Mouse (Mus musculus) forebrain, postnatal 0 days (tissue): ENCODE measurements around the gene Gja6. TPM values are rescaled to one million over a fixed set of nuclear protein-coding genes. Genes with fewer than 3 reads are reported as not detected.
A peak's percentile ranks its signal among the peaks of the same experiment; 100 is the strongest.

ENCODE experiments used
- ATAC-seq: fragments of 200-750 bp; cut with Nextera tagmentation; 2 replicates; pipeline ENCODE4 v1.8.0; 2017; ENCODE audit warnings: mild to moderate bottlenecking, moderate library complexity
- DNase-seq: peaks from one replicate; pipeline ENCODE4 v3.0.0-alpha.2; 2015
- H3K27ac ChIP-seq: fragments of 300-500 bp; sonication (generic); 2 replicates; pipeline ENCODE4 v1.5.1; 2014; ENCODE audit warnings: low read depth, mild to moderate bottlenecking, antibody characterized with exemption, low read length, moderate library complexity, mixed read lengths
- H3K27me3 ChIP-seq: fragments of 300-500 bp; sonication (generic); 2 replicates; pipeline ENCODE4 v1.6.1; 2014; ENCODE audit warnings: mild to moderate bottlenecking, low read length, mixed read lengths; ENCODE audit not compliant: insufficient read depth
- H3K36me3 ChIP-seq: fragments of 300-500 bp; sonication (generic); 2 replicates; pipeline ENCODE4 v1.6.1; 2014; ENCODE audit warnings: mild to moderate bottlenecking, moderate library complexity; ENCODE audit not compliant: insufficient read depth
- H3K4me1 ChIP-seq: fragments of 300-500 bp; sonication (generic); 2 replicates; pipeline ENCODE4 v1.6.1; 2014; ENCODE audit warnings: antibody characterized with exemption; ENCODE audit not compliant: insufficient read depth
- H3K4me2 ChIP-seq: fragments of 300-500 bp; sonication (generic); 2 replicates; pipeline ENCODE4 v1.6.1; 2014; ENCODE audit warnings: low read depth, mild to moderate bottlenecking, moderate library complexity
- H3K4me3 ChIP-seq: fragments of 300-500 bp; sonication (generic); 2 replicates; pipeline ENCODE4 v1.5.1; 2014; ENCODE audit warnings: low read depth, low read length, mixed read lengths
- H3K9ac ChIP-seq: fragments of 300-500 bp; sonication (generic); 2 replicates; pipeline ENCODE4 v1.6.1; 2014; ENCODE audit warnings: mild to moderate bottlenecking
- H3K9me3 ChIP-seq: fragments of 300-500 bp; sonication (generic); 2 replicates; pipeline ENCODE4 v1.6.1; 2016; ENCODE audit warnings: low read length
- CTCF ChIP-seq: sonication (generic); IDR thresholded peaks from 2 replicates; pipeline ENCODE4 v1.5.1; 2016; ENCODE audit warnings: antibody characterized with exemption, control low read depth, low read depth
- WGBS: fragments of 180-500 bp; shearing (Covaris S2); extraction: QIAGEN DNeasy Blood & Tissue Kit; methylation state at CpG from one replicate; pipeline ENCODE4 v1.1.7; 2014; 5-methylcytosine and 5-hydroxymethylcytosine counted together
- polyA plus RNA-seq: library from polyadenylated mRNA; unstranded; fragments of >200 nt; fragmentation: Nextera tagmentation; extraction: Ambion mirVana; gene quantifications from 2 replicates; pipeline ENCODE4 v1.2.1, GENCODE M21; 2015
- total RNA-seq: library from RNA; depleted of rRNA; stranded (reverse); fragments of >200 nt; gene quantifications from 2 replicates; pipeline ENCODE4 v1.2.3, GENCODE M21; 2014; rRNA removed

Gene Gja6
- total RNA-seq = 0.23 and 0.67 TPM in 2 replicates
- polyA plus RNA-seq = 0.07 and 0.11 TPM in 2 replicates

DNA sequence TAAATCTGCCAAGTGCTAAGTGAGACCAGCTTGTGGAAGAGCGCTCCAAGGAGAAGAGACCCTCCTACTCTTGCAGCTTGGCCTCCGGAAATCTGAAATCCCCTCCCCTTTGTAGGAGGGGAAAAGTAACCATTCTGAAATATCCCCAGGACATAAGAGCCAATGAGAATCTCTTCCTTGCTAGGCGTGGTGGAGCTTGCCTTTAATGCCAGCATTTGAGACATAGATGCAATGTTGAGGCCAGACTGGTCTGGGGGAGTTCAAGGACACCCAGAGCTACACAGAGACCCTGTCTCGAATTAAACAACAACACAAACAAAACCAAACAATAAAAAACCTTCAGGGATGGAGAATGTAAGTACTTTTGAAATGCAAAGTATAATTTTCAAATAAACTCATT is at the start of gene Gja6:
TSS of gene Gja6 (minus strand) at position 101 of the 400 bp plus-strand sequence.
- Histone ChIP-seq H3K4me2 (no peak within 1 kb of the TSS), H3K36me3 (no peaks in the 10 kb centered on the region), H3K27ac (no peak within 1 kb of the TSS), H3K9ac (no peak within 1 kb of the TSS), H3K9me3 (no peaks in the 10 kb centered on the region), H3K27me3 (no peaks in the 10 kb centered on the region), H3K4me3 (no peak within 1 kb of the TSS), H3K4me1 (no peaks in the 10 kb centered on the region)
- ATAC-seq = no peak
- TF ChIP-seq CTCF = no peak
- DNase-seq = no peak
- 73% methylated on average over 4 of the region's 4 CpGs for WGBS

DNA sequence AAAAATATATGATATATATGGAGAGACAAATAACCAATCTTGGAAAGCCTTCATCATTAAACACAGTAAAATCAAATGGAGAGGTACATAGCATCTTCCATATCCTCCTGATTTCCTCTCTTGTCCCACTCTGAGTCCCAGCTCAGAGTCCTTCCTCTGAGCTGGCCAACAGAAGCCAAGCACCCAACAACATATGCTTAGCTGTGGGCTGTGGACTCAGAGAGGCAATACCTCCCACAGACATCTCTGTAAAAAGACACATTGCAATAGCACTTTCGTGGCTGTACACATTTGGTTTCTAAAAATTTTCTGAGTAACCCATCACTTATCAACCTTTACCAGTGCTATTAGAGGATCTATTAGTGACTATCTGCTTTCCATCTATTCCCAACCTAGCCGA is 42.7 kb upstream of the Gja6 start:
- no peaks in the 10 kb centered on the region for H3K4me1 ChIP-seq
- no peak for TF ChIP-seq CTCF
- DNase-seq (no peak), ATAC-seq (no peak)
- H3K9me3 ChIP-seq = no peaks in the 10 kb centered on the region
- no peak overlapping the region for H3K27ac ChIP-seq
- 88% methylated on average over 2 of the region's 2 CpGs for WGBS
- H3K9ac ChIP-seq = no peak overlapping the region
- no peak overlapping the region for H3K4me3 ChIP-seq
- no peaks in the 10 kb centered on the region for H3K27me3 ChIP-seq
- no peak overlapping the region for H3K4me2 ChIP-seq
- H3K36me3 ChIP-seq = no peaks in the 10 kb centered on the region

DNA sequence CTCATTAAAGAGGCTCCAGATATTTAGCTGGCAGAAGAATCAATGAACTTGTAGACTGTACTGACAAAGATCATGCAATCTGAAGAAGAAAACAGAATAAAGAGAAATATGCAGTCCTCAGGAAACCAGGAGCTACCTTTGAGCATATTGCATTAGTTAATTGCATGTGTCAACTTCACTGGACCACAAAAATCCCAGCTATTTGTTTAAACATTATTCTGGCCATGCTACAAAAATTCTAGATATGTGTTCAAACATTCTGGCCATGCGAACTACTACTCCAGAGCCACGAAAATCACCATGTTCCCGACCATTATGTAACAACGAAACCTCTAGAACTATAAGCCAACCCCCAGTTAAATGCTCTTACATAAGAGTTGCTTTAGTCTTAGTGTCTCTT is 37.9 kb upstream of the Gja6 start:
- H3K36me3 ChIP-seq = no peaks in the 10 kb centered on the region
- TF ChIP-seq CTCF = no peak
- H3K4me2 ChIP-seq = no peak overlapping the region
- 85% methylated on average over 4 of the region's 4 CpGs for WGBS
- no peaks in the 10 kb centered on the region for H3K27me3 ChIP-seq
- no peaks in the 10 kb centered on the region for H3K9me3 ChIP-seq
- no peaks in the 10 kb centered on the region for H3K4me1 ChIP-seq
- DNase-seq (no peak), ATAC-seq (no peak)
- H3K27ac ChIP-seq = no peak overlapping the region
- H3K4me3 ChIP-seq = no peak overlapping the region
- no peak overlapping the region for H3K9ac ChIP-seq

DNA sequence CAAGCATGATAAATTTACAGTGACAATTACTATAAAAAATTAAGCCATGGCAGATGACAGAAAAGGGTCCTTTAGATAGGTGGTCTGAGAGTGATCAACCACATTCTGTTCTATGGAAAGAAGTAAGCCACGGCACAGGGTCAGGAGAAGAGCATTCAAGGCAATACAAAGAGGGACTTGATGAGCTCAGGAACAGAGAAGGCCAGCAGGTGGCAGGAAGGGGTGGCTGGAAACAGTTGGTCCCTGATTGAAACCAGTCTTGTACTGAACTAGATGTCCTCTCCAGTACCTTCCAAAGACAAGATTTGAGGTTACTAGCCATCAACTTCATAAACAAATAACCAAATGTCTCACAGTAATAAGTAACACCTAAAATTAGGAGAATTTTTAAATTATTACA is 28.7 kb upstream of the Gja6 start:
- no peaks in the 10 kb centered on the region for H3K4me1 ChIP-seq
- WGBS = 45% methylated on average over 1 of the region's 1 CpGs
- no peak overlapping the region for H3K4me3 ChIP-seq
- DNase-seq (no peak), ATAC-seq (no peak)
- TF ChIP-seq CTCF = no peak
- H3K36me3 ChIP-seq = no peaks in the 10 kb centered on the region
- H3K27ac ChIP-seq = no peak overlapping the region
- no peak overlapping the region for H3K9ac ChIP-seq
- H3K4me2 ChIP-seq = no peak overlapping the region
- no peaks in the 10 kb centered on the region for H3K27me3 ChIP-seq
- no peaks in the 10 kb centered on the region for H3K9me3 ChIP-seq

- H3K4me2 ChIP-seq = no peak overlapping the region
- H3K4me3 ChIP-seq = no peak overlapping the region
- H3K9me3 ChIP-seq = no peaks in the 10 kb centered on the region
- ATAC-seq (no peak), DNase-seq (no peak)
- TF ChIP-seq CTCF = peak; percentile 30; the same call in 1 of the 2 replicates
- no peaks in the 10 kb centered on the region for H3K27me3 ChIP-seq
- no peaks in the 10 kb centered on the region for H3K4me1 ChIP-seq
- no peak overlapping the region for H3K9ac ChIP-seq
- no peak overlapping the region for H3K27ac ChIP-seq
- H3K36me3 ChIP-seq = no peaks in the 10 kb centered on the region
Observed at GRCm38 (mm10) chrX:160930656-160931055, 23.8 kb upstream of the Gja6 start.

GRCm38 (mm10) chrX:160928870-160929269 is 22.0 kb upstream of the Gja6 start:
- Histone ChIP-seq H3K4me1 (no peaks in the 10 kb centered on the region), H3K9ac (no peak overlapping the region), H3K4me3 (no peak overlapping the region), H3K4me2 (no peak overlapping the region), H3K27ac (no peak overlapping the region), H3K9me3 (no peaks in the 10 kb centered on the region), H3K36me3 (no peaks in the 10 kb centered on the region), H3K27me3 (no peaks in the 10 kb centered on the region)
- ATAC-seq (no peak), DNase-seq (no peak)
- no peak for TF ChIP-seq CTCF
- 91% methylated on average over 1 of the region's 1 CpGs for WGBS

DNA sequence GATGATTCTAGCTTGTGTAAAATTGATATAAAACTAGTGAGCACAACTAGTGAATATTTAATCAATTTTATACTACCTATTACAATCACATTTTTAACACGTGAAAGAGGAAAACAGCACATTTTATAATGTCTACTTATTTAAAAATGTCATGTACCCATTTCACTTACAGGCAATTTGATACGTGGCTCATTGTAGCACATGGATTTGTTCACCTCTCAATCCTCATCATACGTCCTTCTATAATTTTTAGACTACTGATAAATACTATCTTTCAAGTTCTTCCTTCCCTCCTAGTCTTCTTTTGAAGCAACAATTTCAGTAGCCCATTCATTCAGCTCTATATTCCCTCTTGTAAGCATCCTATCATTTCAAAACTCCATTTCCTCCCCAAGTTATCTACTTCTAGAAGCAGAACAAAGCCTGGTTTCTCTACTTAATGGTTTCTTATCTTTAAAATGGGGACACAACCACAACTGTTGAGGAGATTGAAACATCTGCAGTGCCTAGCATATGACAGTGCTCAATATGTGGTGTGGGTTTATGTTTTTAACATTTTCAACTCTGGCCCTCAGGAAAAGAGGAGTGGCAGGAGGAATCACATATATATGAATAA is 12.3 kb upstream of the Gja6 start:
- no peaks in the 10 kb centered on the region for H3K4me1 ChIP-seq
- H3K4me3 ChIP-seq = no peak overlapping the region
- WGBS = 90% methylated on average over 3 of the region's 3 CpGs
- DNase-seq (no peak), ATAC-seq (no peak)
- H3K36me3 ChIP-seq = no peaks in the 10 kb centered on the region
- H3K9me3 ChIP-seq = no peaks in the 10 kb centered on the region
- H3K27ac ChIP-seq = no peak overlapping the region
- TF ChIP-seq CTCF = no peak
- no peaks in the 10 kb centered on the region for H3K27me3 ChIP-seq
- no peak overlapping the region for H3K9ac ChIP-seq
- H3K4me2 ChIP-seq = no peak overlapping the region

DNA sequence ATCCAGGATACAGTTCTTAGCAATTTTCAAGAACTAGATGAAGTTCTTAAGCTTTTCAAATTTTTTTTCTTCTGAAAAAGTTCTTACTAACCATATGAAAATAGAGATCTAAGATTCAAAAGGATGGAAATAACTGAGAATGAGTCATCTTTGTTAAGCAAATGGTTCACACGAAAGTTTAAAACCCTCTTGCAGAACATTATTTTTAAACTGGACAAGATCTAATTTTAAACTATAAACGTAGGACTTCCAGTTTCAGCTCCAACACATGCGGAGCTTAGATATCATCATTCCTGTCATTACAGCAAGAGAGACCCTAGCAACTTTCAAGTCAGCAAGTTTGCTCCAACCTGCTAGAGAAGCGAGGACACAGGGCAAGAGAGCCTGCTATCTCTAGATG is 375 bp downstream of the Gja6 start:
- Histone ChIP-seq H3K4me2 (no peak overlapping the region), H3K9me3 (no peaks in the 10 kb centered on the region), H3K27me3 (no peaks in the 10 kb centered on the region), H3K9ac (no peak overlapping the region), H3K4me3 (no peak overlapping the region), H3K36me3 (no peaks in the 10 kb centered on the region), H3K27ac (no peak overlapping the region), H3K4me1 (no peaks in the 10 kb centered on the region)
- no peak for TF ChIP-seq CTCF
- no peak for ATAC-seq
- no peak for DNase-seq
- WGBS = 85% methylated on average over 4 of the region's 4 CpGs
